Mouse (Mus musculus) cerebellum, adult 11 months (tissue): ENCODE measurements around the gene Ccdc115.
A peak's percentile ranks its signal among the peaks of the same experiment; 100 is the strongest.

Source experiments
- DNase-seq: peaks from one replicate; pipeline ENCODE4 v3.0.0; 2022

Ccdc115 gene

GRCm38 (mm10) chr1:34439215-34439960 lies at the start of gene Ccdc115, which contains the start of gene Imp4:
Gene Ccdc115, minus strand, starts transcription at chr1:34439672.
Gene Imp4, plus strand, starts transcription at chr1:34439851.
- peak; percentile 94 for DNase-seq

GRCm38 (mm10) chr1:34487383-34487782 lies 47.9 kb upstream of the Ccdc115 start:
- DNase-seq, result no peak

- DNase-seq, result peak; percentile 72
These were observed 46.2 kb upstream of the Ccdc115 start for GRCm38 (mm10) chr1:34485461-34486188.

- no peak for DNase-seq
These were observed 45.0 kb upstream of the Ccdc115 start for GRCm38 (mm10) chr1:34484470-34484869.

- no peak for DNase-seq
These were observed 42.6 kb upstream of the Ccdc115 start for GRCm38 (mm10) chr1:34481920-34482669.

- no peak for DNase-seq
These were observed 41.3 kb upstream of the Ccdc115 start for GRCm38 (mm10) chr1:34480801-34481200.

GRCm38 (mm10) chr1:34478891-34479655 lies 39.6 kb upstream of the Ccdc115 start:
- DNase-seq, result no peak

GRCm38 (mm10) chr1:34472427-34473300 lies 33.2 kb upstream of the Ccdc115 start:
- DNase-seq, result no peak

GRCm38 (mm10) chr1:34469801-34470200 lies 30.3 kb upstream of the Ccdc115 start:
- DNase-seq, result no peak

- DNase-seq, result no peak
These were observed 29.0 kb upstream of the Ccdc115 start for GRCm38 (mm10) chr1:34468500-34468899.

GRCm38 (mm10) chr1:34468051-34468450 lies 28.6 kb upstream of the Ccdc115 start:
- no peak for DNase-seq

GRCm38 (mm10) chr1:34465445-34465844 lies 26.0 kb upstream of the Ccdc115 start:
- no peak for DNase-seq

- DNase-seq, result no peak
These were observed 24.9 kb upstream of the Ccdc115 start for GRCm38 (mm10) chr1:34464310-34464817.

GRCm38 (mm10) chr1:34462766-34463165 lies 23.3 kb upstream of the Ccdc115 start:
- peak; percentile 45 for DNase-seq

- no peak for DNase-seq
These were observed 20.6 kb upstream of the Ccdc115 start for GRCm38 (mm10) chr1:34460061-34460441.

GRCm38 (mm10) chr1:34459284-34460060 lies 20.0 kb upstream of the Ccdc115 start, which contains the start of gene Ptpn18:
Gene Ptpn18, plus strand, starts transcription at chr1:34459762.
- peak; percentile 93 for DNase-seq

- DNase-seq, result no peak
These were observed 19.0 kb upstream of the Ccdc115 start for GRCm38 (mm10) chr1:34458431-34458830.

- no peak for DNase-seq
These were observed 3.7 kb upstream of the Ccdc115 start for GRCm38 (mm10) chr1:34443124-34443523.

- DNase-seq, result no peak
These were observed 624 bp upstream of the Ccdc115 start for GRCm38 (mm10) chr1:34439961-34440630.
